Mouse (Mus musculus): ENCODE results near the gene Itgbl1.
A peak's percentile ranks its signal among the peaks of the same experiment; 100 is the strongest.
"Not testable (repeated sequence)": the region's sequence is repeated elsewhere in the genome, so short reads cannot be mapped to it uniquely, and the experiment has no call there.

Itgbl1 gene

DNA sequence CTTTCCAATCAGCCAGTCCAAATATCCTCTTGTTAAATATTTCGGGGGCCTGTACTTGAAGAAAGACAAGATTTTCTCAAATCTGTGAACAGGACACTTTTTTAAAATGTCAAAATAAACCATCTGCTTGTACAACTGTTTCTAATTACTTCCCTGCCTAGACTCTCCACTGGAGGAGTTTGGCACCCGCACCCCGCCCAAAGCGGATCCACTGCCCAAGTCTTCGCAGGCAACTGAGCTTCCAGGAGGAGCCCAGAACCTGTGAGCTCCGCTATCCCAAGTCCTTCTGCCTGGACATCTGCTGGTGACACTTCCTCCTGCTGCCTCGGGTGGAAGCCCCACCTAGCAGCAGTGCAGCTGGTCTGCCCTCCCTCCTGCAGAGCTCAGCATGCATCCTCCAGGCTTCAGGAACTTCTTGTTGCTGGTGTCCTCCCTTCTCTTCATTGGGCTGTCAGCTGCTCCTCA is at the start of gene Itgbl1:
Itgbl1 (plus strand) TSS at position 51 of the 465 bp plus-strand sequence.
- DNase-seq: no peak

DNA sequence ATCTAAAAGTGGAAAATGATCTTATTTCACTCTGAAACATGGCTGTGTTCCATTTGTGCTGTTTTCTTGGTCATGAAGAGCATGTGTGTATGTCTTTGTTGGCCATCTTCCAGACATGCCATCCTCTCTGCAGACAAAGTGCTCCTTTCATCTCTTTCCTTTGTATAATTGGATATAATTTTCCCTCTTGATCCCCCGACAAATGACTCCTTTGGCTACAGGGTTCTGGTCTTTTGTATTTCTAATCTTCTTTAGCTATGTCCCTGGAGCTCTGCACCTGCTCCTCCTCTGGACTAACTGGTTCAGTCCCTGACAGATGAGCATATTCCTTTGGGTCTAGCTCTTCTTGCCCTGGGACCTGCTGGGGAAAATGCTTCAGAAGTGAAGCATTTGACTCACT is 36.8 kb upstream of the Itgbl1 start:
- no peak for DNase-seq

DNA sequence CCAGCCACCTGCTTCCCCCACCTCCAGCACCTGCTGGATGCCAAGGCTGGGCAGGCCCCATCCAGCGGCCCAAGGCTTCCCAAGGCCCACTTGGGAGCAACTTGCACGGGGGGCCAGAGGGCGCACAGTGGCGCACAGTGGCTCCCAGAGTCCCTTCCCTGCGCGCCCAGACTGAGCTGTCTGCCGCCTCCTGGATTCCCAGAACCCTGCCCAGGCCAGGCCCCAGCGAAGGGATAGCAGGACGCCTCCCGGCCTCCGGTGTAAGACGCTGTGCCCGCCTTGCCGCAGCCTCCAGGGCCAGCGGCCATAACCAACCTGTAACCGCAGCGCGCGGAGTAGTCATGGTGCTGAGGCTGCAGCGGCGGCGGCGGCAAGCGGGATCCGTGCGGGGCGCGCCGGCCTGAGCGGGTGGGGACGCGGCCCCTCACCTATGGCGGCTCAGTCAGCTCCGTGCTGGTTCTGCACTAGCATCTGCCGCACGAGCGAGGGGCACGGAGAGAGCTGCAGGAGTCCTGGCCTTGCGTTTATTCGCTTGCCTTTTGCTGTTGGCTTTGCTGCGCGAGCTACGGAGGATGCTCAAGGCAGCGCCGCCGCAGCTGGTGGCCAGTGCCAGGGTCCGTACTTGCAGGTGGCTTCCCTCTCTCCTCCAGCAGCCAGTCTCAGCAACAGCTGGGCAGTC is 33.1 kb upstream of the Itgbl1 start, which contains the start of gene Nalcn:
Nalcn (minus strand) TSS at position 644 of the 679 bp plus-strand sequence.
- no peak for DNase-seq

DNA sequence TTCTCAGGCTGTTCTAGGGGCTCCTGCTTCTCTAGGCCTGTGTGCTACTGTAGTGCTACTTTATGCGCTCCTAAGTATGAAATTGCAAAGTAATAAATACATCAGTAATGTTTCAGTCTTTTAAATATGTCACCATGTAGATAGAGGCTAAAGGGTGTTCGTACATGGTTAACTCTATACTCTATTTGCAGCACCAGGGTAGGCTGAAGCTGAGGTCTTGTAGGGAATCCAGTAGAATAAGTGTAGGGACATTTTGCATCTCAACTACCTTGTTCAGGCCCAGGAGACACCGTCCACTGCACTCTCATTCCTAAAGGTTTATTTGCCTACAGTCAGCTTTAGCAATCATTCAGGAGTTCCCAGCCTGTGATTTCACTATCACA is 32.6 kb upstream of the Itgbl1 start:
- DNase-seq: no peak

DNA sequence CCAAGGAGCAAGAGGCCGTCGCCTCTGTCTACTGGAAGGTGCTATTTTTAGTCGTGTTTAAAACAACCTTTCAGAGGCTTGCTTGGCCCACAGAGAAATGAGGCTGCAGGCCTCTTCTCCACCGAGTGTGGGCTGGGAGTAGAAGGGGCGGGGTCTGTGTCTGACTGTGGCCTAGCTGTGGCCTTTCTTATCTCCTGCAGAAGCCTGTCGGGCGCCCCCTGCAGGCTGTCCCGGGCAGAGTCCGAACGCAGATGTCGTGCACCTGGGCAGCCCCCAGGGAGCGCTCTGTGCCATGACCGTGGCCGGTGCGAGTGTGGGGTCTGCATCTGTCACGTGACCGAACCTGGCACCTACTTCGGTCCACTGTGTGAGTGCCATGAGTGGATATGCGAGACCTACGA is 1.3 kb downstream of the Itgbl1 start:
- DNase-seq: peak; percentile 1 to 27

DNA sequence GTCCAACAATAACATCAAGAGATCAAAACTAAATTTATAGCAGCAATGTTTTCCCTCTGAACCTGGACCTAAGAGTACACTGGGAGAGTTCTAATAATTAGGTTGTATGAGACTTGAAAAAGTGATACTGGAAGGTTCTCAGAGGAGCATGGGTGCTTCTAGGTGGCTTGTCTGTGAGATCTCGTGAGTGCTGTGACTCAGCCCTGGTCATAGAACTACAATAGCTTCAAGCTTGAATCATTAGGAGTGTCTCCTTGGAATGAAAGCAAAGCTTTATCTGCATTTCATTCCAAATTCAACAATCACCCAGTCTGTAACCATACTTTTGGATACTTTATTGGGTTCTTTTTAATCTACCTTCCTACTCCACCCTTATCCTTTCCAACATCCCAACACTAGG is 2.6 kb downstream of the Itgbl1 start:
- no peak for DNase-seq

DNA sequence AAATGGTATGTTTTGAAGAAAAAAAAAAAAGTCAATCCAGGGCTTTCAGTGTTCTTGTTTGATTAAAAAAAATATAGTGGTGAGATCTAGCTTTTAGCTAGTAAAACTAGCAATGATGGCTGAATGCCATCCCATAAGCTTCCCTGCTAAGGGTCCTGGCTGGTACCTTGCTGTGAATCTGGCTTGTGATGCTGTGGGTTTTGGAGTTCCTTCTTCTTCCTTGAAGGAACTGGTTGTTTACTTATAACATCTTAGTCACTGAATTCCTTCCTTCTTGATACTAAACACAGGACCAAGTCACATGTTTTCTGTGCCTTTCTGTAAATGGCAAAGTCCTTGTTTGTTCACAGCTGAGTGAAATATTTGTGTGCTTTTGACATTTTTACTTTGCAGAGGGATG is 3.4 kb downstream of the Itgbl1 start:
- DNase-seq: no peak

DNA sequence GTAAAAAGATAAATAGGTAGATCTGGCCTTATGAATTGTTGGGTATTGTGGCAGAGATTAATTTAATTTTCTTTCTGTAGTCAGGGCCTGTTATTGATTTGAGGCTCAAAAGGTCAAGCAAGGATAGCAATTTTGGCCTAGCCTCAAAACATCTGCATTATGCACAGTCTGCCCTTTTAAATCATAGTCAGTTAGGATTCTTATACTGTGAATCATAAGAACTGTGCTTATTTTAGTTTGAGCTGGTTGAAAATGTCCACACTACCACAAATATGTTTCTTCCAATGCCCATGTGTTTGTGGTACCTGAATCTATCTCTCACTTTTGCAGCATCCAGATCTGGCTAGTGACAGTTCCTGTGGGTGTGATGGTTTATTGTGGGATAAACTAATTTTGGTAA is 4.7 kb downstream of the Itgbl1 start:
- DNase-seq: no peak

DNA sequence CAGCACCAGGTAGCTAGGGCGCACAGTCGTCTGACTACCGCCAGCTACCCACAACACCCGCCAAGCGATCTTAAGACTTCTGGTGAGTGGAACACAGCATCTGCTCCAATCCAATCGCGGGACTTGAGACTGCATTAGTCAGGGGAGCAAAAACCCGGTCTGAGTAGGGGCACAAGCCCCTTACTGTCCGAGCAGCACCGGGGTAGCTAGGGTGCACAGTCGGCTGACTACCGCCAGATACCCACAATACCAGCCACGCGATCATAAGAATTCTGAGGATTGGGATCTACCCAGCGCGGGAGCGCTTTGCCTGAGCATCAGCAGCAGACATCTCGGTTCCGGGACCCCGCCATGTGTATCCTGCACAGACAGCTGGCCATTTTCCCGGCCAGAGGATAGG is 11.3 kb downstream of the Itgbl1 start:
- not testable (repeated sequence) for DNase-seq

DNA sequence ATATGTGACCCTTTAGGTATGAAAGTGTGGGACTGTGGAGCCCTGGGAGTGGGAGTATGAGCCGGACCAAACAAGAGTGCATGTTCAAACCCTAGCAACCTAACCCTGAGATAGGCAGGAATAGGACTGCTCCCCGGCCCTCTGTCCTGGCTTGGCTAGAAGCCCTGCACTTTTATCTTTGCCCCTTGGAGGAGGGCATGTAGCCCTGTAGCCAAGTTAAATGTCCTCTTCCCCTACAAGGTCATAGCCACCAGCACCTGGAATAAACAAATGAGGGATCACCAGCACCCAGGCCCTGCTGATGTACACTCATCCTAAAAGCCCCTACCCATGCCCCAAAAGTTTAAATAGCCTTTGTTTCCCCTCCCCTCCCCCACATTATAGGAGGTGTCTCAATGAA is 18.3 kb downstream of the Itgbl1 start:
- DNase-seq: no peak

DNA sequence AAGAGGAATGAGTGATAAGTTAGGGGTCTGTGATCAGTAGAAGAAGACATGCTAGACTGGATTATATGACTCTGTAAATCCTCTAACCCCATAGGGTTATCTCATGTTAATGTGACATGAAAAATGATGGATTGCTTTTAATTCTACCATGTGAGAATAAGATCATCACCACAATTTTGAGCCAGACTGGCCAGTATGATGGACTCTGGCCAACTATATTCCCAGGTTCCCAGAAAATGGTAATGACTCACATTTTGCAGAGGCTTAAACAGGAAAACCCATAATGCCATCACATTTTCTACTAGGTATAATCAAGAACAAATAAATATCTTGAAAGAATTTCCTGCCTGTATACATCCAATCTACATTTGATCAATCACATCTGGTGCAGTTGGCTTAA is 55.0 kb downstream of the Itgbl1 start:
- DNase-seq: no peak

DNA sequence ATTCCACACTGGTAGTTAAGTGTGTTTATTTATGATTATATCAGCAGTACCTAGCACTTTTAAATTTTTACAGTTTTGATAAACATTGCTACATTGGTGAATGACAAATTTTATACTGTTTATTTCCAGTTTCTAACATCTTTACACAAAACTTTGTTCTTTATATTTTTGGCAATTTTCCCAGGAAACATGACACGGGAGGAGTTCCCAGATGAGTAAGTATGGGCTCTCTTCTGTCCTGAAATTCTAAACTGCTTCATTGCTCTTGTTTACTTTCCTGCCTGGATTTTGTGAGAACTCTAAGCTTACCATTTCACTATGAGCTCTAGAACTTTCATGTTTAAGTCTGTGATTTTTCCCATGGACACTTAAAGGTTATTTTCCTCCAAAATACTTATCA is 82.3 kb downstream of the Itgbl1 start:
- no peak for DNase-seq

DNA sequence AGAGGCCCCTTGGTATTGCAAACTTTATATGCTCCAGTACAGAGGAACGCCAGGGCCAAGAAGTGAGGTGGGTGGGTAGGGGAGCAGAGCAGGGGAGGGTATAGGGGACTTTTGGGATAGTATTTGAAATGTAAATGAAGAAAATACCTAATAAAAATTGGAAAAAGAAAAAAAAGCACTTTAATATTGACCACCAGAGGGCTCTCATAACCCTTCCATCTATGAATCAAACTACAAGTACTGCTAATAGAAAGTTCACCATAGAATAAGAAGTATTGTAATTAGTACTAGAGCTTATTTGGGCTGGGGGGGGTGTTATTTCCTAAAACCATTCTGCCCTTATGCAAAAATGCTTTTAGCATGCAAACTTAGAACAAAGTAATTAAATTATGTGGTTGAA is 91.2 kb downstream of the Itgbl1 start:
- DNase-seq: no peak

DNA sequence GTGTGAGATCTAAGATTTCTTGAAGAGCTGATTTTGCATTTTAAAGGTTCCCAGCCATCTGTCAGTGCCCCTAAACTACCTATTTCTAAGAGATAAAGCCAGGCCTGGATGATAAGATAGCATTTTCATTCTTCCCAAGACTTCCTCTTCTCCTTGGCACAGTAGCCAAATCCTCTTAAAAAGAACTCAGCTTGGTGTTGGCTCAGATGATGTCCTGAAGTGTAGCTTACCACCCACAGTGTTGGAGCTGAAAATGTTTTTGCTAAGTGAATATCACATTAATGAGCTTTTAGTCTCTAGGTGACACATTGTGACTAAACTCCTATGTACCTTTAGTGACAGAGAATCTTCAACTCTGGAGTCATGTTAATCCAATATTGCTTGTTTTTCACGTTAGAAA is 99.8 kb downstream of the Itgbl1 start:
- DNase-seq: no peak

DNA sequence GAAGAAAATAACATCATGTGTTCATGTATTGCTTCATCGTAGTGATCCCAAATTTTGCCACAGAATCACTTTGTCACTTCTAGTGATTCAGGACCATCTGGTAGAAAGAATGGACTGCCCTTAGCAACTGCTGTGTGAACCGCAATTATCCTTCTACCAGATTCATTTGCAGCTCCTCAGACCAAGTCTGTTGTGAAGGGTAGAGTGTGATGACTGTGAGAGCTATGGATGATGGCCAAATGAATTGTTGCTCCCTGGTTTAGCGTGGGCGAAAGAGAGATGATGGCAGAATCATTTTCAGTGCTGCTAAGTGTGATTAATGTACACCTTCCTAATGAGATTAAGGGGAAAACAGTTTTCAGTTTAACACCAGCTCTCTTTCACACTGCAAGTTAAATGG is 100.3 kb downstream of the Itgbl1 start:
- DNase-seq: no peak

DNA sequence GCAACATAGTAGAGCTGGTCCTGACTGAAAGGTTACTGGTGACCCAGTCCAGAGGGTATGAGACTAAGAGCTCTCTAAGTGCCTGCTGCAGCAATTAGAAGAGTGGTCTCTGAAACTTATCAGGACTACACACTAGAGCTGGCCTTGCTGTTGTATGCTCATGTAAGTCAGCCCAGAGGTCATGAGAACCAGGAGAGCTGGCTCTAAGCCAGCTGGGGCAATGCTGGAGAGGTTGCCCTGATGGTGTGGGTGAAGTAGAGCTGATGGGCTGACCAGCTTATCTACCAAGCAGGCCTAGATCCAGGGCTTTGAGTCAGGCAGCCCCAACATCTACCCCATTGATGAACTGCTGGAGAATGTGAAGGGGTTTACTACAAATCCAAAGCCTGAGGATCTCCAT is 142.0 kb downstream of the Itgbl1 start:
- DNase-seq: no peak

DNA sequence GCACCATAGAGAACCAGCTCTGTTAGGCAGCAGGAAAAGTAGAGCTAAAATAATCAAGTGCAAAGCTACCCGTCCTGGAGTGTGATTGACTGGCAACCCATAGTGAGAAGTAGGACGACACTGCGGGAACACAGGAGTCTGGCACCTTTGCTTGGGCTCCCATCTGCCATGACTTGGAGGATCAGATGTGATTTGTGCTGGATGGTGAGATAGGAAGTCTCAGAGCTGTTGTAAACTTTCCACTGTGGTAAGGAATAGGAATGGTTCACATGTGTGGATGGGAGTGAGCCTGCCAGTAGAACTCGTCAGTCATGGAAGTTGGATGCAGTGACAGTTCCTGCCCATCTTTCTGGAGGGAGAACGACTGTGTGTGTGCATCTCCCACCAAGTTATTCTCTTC is 177.9 kb downstream of the Itgbl1 start:
- DNase-seq: no peak

DNA sequence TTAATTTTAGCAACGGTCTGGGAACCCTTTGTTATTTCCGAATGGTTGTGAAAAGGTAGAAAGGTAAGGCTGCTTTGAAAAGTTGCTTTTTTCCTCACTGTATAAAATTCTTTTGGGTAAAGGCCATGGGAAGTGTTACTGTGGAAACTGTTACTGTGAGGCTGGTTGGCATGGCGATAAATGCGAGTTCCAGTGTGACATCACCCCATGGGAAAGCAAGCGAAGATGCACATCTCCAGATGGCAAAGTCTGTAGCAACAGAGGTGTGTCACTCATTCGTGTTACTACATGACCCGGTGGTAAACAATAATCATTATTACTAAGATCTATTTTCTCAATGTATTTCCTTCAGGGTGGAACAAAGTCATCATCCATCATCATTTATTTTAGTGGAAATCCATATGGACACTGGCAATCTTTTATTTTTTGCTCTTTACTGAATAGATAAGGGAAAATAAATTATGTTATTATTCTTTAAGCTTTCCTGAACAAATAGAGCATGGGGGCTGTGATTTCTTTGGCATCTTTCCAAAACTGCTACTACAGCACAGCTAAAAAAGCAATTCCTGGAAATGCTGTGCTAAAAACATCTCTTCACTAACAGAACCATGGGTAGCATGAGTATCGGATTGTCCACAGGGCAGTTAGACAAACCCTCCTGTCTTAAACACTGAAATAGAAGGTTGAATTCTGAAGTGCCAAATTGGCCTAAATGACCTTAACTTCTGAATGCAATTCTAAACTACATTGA is 184.1 kb downstream of the Itgbl1 start:
- DNase-seq: no peak

DNA sequence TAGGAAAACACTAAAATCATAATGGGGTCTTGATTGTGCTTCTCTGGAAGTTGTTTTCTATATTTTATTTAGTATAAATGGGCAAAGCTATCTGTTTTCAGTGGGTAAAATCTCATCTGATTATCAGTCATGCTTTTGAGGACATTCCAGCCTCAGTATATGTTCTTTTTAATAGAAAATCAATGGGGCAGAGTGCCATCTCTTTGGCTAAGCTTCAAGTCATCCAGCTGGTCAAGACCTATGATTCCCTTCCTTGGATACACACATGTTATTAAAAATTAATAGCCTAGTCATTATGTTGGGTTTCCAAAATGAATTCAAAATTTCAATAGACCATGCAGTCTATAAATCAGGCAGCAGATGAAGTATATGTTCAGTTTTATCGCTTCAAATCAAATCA is 204.8 kb downstream of the Itgbl1 start:
- DNase-seq: no peak

DNA sequence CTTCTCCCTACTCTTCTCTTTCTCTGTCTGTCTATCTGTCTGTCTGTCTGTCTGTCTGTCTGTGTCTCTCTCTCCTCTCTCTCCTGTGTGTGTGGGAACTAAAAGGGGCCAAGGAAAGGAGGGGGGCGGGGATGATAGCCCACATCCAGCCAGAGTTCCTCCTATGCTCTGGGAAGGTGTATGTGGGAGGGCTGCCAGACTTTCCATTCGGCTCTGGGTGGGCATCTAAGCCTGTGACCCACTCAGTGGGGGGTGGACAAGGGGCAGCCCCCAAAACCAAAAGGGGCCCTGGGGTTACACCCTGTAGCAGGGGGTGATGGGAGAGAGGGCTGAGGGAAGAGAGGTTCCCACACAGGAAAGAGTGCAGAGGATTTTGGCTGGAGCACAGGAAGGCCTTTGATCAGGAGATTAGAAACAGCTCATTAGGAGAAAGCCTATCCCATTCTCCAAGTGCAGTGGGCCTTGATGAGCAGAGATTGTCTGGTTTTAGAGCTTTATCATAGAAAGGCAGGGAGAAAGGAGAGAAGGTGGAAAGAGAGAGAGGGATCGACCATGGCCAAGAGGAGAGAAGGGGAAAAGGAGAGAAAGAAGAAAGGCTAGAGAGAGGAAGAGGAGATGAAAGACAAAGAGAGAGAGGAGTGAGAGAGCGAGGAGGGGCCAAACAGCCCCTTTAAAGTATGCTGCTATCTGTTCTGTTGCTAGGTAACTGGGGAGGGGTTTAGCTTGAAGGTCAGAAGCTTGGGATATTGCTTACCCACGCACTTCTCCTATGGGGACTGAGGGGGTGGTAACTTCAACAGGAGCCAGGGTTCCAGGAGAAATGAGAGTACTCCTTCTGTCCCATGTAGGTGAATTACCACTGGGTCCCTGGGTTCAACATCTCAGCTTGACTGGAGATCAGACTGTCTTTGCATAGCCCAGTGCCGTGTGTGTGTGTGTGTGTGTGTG is 206.3 kb downstream of the Itgbl1 start:
- no peak for DNase-seq

DNA sequence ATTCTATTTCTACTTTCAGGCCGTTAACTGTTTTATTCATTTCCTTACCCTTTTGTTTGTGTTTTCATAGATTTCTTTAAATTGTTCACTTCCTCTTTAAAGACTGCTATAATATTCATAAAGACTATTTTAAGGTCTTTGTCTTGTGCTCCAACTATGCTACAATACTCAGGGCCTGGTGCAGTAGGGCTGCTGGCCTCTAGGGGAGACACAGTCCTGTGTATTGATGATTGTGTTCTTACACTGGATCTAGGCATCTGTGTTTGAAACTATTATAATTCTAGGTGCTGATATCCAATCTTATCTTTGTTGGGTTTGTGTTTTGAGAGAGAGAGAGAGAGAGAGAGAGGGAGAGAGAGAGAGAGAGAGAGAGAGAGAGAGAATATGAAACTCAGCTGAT is 268.1 kb downstream of the Itgbl1 start:
- no peak for DNase-seq

DNA sequence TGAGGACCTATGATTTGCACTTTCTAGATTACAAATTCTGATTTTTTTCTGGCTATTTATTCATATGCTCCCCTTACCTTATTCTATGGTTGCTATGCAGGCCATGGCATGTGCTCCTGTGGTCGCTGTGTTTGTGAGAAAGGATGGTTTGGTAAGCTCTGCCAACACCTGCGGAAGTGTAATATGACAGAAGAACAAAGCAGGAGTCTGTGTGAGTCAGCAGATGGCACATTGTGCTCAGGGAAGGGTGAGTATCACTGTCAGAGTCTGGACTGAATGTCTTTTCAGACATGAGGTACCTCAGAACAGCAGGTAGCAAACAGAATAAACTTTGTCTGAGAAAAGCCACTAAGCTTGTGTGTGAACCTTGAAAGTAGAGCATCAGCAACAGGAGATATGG is 306.8 kb downstream of the Itgbl1 start:
- no peak for DNase-seq

DNA sequence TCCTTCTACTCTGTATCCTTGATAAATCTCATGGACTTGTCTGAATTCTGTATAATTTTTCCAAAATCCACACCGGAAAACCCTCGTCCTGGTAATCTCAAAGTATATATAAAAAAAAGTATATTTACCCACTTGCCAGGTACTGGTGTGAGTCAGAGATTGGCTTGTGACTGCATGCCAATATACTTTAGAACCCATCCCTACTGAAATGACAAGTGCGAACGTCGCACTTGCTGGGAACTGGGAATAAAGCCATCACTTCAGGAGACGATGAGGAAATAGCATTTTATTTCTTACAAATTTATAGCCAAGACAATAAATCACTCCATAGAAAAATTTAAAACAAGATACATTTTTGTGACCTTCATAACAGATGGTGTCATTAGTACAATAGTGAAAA is 308.2 kb downstream of the Itgbl1 start:
- no peak for DNase-seq

Measured in kidney, postnatal 36 days (tissue).